Mouse (Mus musculus) heart, adult 2 months (tissue): ENCODE measurements around the gene Daglb. TPM values are rescaled to one million over a fixed set of nuclear protein-coding genes. Genes with fewer than 3 reads are reported as not detected.

ENCODE experiments used
- DNase-seq, 2 experiments: peaks; one replicate each; pipeline ENCODE4 v3.0.0; 2021
- H3K27ac ChIP-seq: fragments of 200-600 bp; 2 replicates; pipeline ENCODE4 v1.8.1; 2022
- H3K27me3 ChIP-seq: fragments of 200-500 bp; 2 replicates; pipeline ENCODE4 v1.6.1; 2012; ENCODE audit warnings: mild to moderate bottlenecking, low read length, inconsistent platforms, mixed read lengths; ENCODE audit not compliant: control insufficient read depth, insufficient read depth
- H3K36me3 ChIP-seq: fragments of 200-500 bp; 2 replicates; pipeline ENCODE4 v1.6.1; 2012; ENCODE audit warnings: low read length, inconsistent platforms; ENCODE audit not compliant: control insufficient read depth, insufficient read depth
- H3K4me1 ChIP-seq: fragments of 200-500 bp; 2 replicates; pipeline ENCODE4 v1.6.1; 2011; ENCODE audit warnings: low read length; ENCODE audit not compliant: control insufficient read depth, insufficient read depth
- H3K4me3 ChIP-seq: fragments of 200-600 bp; 2 replicates; pipeline ENCODE4 v1.8.1; 2022
- H3K79me2 ChIP-seq: fragments of 200-500 bp; replicated peaks from 2 replicates; pipeline ENCODE4 v1.6.1; 2012; ENCODE audit warnings: mild to moderate bottlenecking, inconsistent platforms, low read length, moderate library complexity, mixed read lengths; ENCODE audit not compliant: control insufficient read depth, insufficient read depth
- H3K9ac ChIP-seq: fragments of 200-500 bp; 2 replicates; pipeline ENCODE4 v1.6.1; 2012; ENCODE audit warnings: low read depth, mild to moderate bottlenecking, control low read depth, inconsistent platforms, low read length, mixed read lengths
- CTCF ChIP-seq: fragments of 200-600 bp; IDR thresholded peaks from 2 replicates; pipeline ENCODE4 v1.8.1; 2022; ENCODE audit warnings: antibody characterized with exemption, mild to moderate bottlenecking, moderate library complexity
- EP300 ChIP-seq: fragments of 200-500 bp; IDR thresholded peaks from 2 replicates; pipeline ENCODE4 v1.6.1; 2011; ENCODE audit warnings: low read depth, low read length, control low read depth; ENCODE audit not compliant: insufficient read depth
- POLR2A ChIP-seq: fragments of 200-500 bp; IDR thresholded peaks from 2 replicates; pipeline ENCODE4 v1.6.1; 2011; ENCODE audit warnings: mild to moderate bottlenecking, low read depth, low read length, control low read depth; ENCODE audit not compliant: insufficient read depth
- WGBS: fragments of 180-500 bp; shearing (Covaris S2); methylation state at CpG from one replicate; pipeline ENCODE4 v1.1.7; 2018; 5-methylcytosine and 5-hydroxymethylcytosine counted together
- intact Hi-C: fragments of 180-260 bp; cut with DNase I; formaldehyde crosslinking; loops from one replicate; pipeline ENCODE4 v1.15.1; 2025
- polyA plus RNA-seq: library from polyadenylated mRNA; depleted of rRNA; stranded (reverse); fragments of >200 nt; gene quantifications from 2 replicates; pipeline ENCODE4 v1.2.3, GENCODE M21; 2012
- total RNA-seq, 2 experiments: library from RNA; stranded (reverse); gene quantifications; 2 replicates each; pipeline ENCODE4 v1.2.3; 2021

Gene Daglb
- total and polyA plus RNA-seq, 3 experiments: 7.6 to 9.7 (median 8.2) TPM

- peak overlapping the region; percentile 51 for H3K27ac ChIP-seq
- H3K9ac ChIP-seq: no peak overlapping the region
- H3K79me2 ChIP-seq: peaks cover 8% of the 10 kb centered on the region
- 33% methylated on average over 4 of the region's 4 CpGs for WGBS
- H3K27me3 ChIP-seq: no peaks in the 10 kb centered on the region
- TF ChIP-seq CTCF: no peak
- TF ChIP-seq EP300: no peak
- no peak for TF ChIP-seq POLR2A
- peaks cover 51% of the 10 kb centered on the region for H3K4me1 ChIP-seq
- no peak overlapping the region for H3K4me3 ChIP-seq
- H3K36me3 ChIP-seq: peaks cover 42% of the 10 kb centered on the region
- DNase-seq: no peak
- intact Hi-C loops: no loop called here
Observed at GRCm38 (mm10) chr5:143512305-143512704, 47.9 kb downstream of the Daglb start.

GRCm38 (mm10) chr5:143514878-143515277 is 50.5 kb downstream of the Daglb start:
- H3K4me1 ChIP-seq: peaks cover 47% of the 10 kb centered on the region
- H3K27ac ChIP-seq: no peak overlapping the region; the same call in 1 of the 2 replicates
- no peak for DNase-seq
- H3K4me3 ChIP-seq: no peak overlapping the region
- WGBS: 52% methylated on average over 5 of the region's 5 CpGs
- no peaks in the 10 kb centered on the region for H3K27me3 ChIP-seq
- TF ChIP-seq CTCF: no peak
- no peak for TF ChIP-seq POLR2A
- no peak for TF ChIP-seq EP300
- peaks cover 50% of the 10 kb centered on the region for H3K36me3 ChIP-seq
- H3K79me2 ChIP-seq: peaks cover 13% of the 10 kb centered on the region
- intact Hi-C loops: no loop called here
- H3K9ac ChIP-seq: no peak overlapping the region

- 66% methylated on average over 11 of the region's 11 CpGs for WGBS
- H3K27ac ChIP-seq: no peak overlapping the region; the same call in 1 of the 2 replicates
- H3K36me3 ChIP-seq: peaks cover 49% of the 10 kb centered on the region
- no peak overlapping the region for H3K9ac ChIP-seq
- H3K4me3 ChIP-seq: no peak overlapping the region
- H3K79me2 ChIP-seq: peaks cover 13% of the 10 kb centered on the region
- intact Hi-C loops: no loop called here
- H3K27me3 ChIP-seq: no peaks in the 10 kb centered on the region
- DNase-seq: no peak
- peaks cover 42% of the 10 kb centered on the region for H3K4me1 ChIP-seq
- no peak for TF ChIP-seq EP300
Observed at GRCm38 (mm10) chr5:143517005-143517404, 52.6 kb downstream of the Daglb start.

DNA sequence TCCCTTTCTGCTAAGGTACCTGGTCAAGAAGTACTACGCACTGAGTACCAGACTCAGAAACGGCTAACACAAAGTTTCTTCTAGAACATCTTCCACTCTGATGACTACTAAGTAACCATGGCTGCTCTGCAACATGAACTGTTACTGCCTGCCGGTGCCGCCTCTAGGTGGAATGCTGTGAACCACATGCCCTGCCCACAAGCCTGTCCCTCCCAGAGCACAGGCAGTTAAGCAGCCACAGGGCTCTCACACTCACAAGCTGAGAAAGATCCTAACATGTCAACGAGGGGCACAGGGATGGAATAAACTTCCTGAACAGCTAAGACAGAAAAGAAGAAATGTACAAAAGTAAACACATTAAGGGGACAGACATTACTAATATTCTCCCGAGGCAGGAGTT is 53.1 kb downstream of the Daglb start:
- TF ChIP-seq CTCF (no peak), EP300 (no peak), POLR2A (no peak)
- Histone ChIP-seq H3K27me3 (no peaks in the 10 kb centered on the region), H3K4me3 (no peak overlapping the region), H3K9ac (peak overlapping the region; percentile 18; the same call in 1 of the 2 replicates), H3K79me2 (peaks cover 13% of the 10 kb centered on the region), H3K36me3 (peaks cover 48% of the 10 kb centered on the region), H3K4me1 (peaks cover 41% of the 10 kb centered on the region), H3K27ac (peak overlapping the region; percentile 38; the same call in 1 of the 2 replicates)
- WGBS: 33% methylated on average over 6 of the region's 6 CpGs
- no peak for DNase-seq
- intact Hi-C loops: no loop called here

DNA sequence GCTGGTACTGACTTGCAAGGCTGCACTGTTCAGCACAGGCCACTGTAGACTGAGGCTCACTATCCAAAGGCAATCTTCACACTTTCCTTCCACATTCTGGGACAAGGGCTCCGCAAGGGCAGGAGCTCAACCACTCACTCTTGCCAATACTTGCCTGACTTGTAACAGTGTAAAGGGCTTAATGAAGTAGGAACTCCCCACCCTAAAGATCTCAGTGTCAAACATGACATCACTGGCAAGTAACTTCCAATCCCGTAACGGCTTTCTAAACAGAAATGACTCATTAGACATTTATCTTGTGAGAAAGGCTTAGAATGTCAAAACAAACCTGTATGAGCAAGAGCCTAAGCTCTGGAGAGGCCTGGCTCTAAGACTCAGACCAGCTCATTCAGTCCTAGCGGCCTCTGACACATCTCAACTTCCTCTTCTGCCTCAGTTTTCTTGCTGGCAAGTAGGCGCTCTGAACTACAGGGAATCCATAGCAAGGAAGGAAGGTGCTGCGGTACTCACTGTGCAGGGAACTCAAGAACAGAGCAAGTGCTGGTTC is 53.7 kb downstream of the Daglb start:
- H3K4me3 ChIP-seq: peak overlapping the region; percentile 18
- 0 out of 2 replicates have a peak, but pooled peaks have one; percentile 12 for TF ChIP-seq EP300
- TF ChIP-seq CTCF: no peak
- peaks cover 41% of the 10 kb centered on the region for H3K4me1 ChIP-seq
- no peaks in the 10 kb centered on the region for H3K27me3 ChIP-seq
- peak overlapping the region; percentile 60 for H3K9ac ChIP-seq
- 21% methylated on average over 6 of the region's 6 CpGs for WGBS
- peak overlapping the region; percentile 38 for H3K27ac ChIP-seq
- peaks cover 15% of the 10 kb centered on the region for H3K79me2 ChIP-seq
- no peak for DNase-seq
- H3K36me3 ChIP-seq: peaks cover 48% of the 10 kb centered on the region
- intact Hi-C loops: no loop called here

GRCm38 (mm10) chr5:143520415-143520814 is 56.0 kb downstream of the Daglb start:
- intact Hi-C loops: no loop called here

More at GRCm38 (mm10) chr5:143520415-143520814, 56.0 kb downstream of the Daglb start:
- Histone ChIP-seq H3K79me2 (peaks cover 13% of the 10 kb centered on the region), H3K9ac (no peak overlapping the region; the same call in 1 of the 2 replicates), H3K27ac (peak overlapping the region; percentile 78), H3K36me3 (peaks cover 33% of the 10 kb centered on the region), H3K27me3 (no peaks in the 10 kb centered on the region), H3K4me3 (peak overlapping the region; percentile 2; the same call in 1 of the 2 replicates), H3K4me1 (peaks cover 35% of the 10 kb centered on the region)
- 7% methylated on average over 2 of the region's 2 CpGs for WGBS
- no peak for DNase-seq
- TF ChIP-seq EP300 (no peak), CTCF (no peak), POLR2A (no peak)
